Mouse (Mus musculus): ENCODE measurements around the gene Slc6a6.

- TF ChIP-seq REST (IDR thresholded peaks at IDR 0.05; ENCODE audit: insufficient read depth, insufficient read length) (no peak), POLR2A (IDR thresholded peaks at IDR 0.05; ENCODE audit: insufficient read length, low read depth) (no peak), TCF3 (IDR thresholded peaks at IDR 0.05; ENCODE audit: insufficient read length, low read depth) (no peak), CEBPB (IDR thresholded peaks at IDR 0.05; ENCODE audit: insufficient read depth, poor library complexity, severe bottlenecking) (no peak), USF1 (IDR thresholded peaks at IDR 0.05; ENCODE audit: low read depth) (no peak), E2F4 (IDR thresholded peaks at IDR 0.05; ENCODE audit: insufficient read depth) (no peak), MAX (IDR thresholded peaks at IDR 0.05; ENCODE audit: low read depth) (no peak), MYOD1 (IDR thresholded peaks at IDR 0.05; ENCODE audit: control insufficient read depth in 1 of 3, insufficient read length in 2 of 3, low read depth in 2 of 3) (no peak), POLR2AphosphoS2 (IDR thresholded peaks at IDR 0.05; ENCODE audit: insufficient read length, low read depth) (no peak)
These were observed 43.5 kb downstream of the Slc6a6 start for GRCm38 (mm10) chr6:91727361-91727760.

All from myocyte (in vitro differentiated cells).